Mouse (Mus musculus): ENCODE results near the gene Vti1b.

Vti1b gene

GRCm38 (mm10) chr12:79138999-79139398 is 33.5 kb downstream of the Vti1b start:
- in situ Hi-C loops (cut with MboI, MseI) = loop anchor here in 1 of 2 experiments (10.0 kb wide), 1 partner anchor 1654 kb away; no protein-coding TSS in a partner anchor

- in situ Hi-C loops (cut with MboI, MseI) = loop anchor here in 1 of 2 experiments (10.0 kb wide), 1 partner anchor 1652 kb away; no protein-coding TSS in a partner anchor
These were observed 35.5 kb downstream of the Vti1b start for GRCm38 (mm10) chr12:79136949-79137348.

DNA sequence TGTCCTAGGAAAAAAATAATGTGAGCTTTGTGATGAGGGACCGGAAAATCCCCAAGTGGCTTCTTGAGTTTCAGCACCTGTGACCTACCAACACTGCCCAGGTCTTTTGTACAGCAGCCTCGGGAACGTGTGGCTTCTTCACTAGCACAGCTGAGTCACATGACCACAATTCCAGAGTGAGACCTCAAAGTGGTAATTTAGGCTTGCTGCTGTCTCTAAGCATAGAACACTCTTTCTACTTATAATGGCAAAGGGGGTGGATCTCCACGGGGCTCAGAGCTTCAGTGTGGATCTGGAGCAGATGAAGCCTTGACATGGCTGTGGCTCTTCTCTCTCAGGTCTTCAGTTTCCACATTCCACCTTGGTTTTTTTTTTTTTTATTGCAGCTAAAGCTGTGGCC is 37.4 kb downstream of the Vti1b start:
- in situ Hi-C loops (cut with MboI, MseI) = loop anchor here in 1 of 2 experiments (10.0 kb wide), 1 partner anchor 1650 kb away; no protein-coding TSS in a partner anchor

- in situ Hi-C loops (cut with MboI, MseI) = loop anchor here in 1 of 2 experiments (10.0 kb wide), 1 partner anchor 1650 kb away; no protein-coding TSS in a partner anchor
These were observed 37.8 kb downstream of the Vti1b start for GRCm38 (mm10) chr12:79134676-79135075.

GRCm38 (mm10) chr12:79131706-79132460 is 40.6 kb downstream of the Vti1b start:
- in situ Hi-C loops (cut with MboI, MseI) = loop anchor here in 1 of 2 experiments (10.0 kb wide), 1 partner anchor 1647 kb away; no protein-coding TSS in a partner anchor

DNA sequence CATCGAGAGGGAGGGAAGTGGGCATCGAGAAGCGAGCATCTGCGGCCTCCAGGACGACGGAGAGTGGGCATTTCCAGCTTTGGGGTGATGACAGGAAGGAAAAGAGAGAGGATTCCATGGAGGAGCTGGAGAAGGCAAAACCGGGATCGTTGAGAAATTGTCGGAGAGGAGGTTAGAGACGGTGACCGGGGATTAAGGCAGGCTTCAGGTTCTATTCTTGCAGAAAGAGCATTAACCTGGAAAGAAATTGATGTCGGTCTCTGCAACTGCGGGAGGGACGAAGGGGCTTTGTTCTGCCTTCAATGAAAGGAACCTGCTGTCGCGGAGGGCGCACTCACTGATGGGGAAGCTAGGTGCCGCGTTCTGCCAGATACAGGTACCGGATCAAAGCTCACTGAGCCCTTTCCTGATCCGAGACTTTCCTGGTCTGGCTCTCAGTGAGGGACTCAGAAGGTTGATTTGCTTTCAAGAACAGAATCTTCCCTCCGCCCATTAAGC is 41.2 kb downstream of the Vti1b start:
- in situ Hi-C loops (cut with MboI, MseI) = loop anchor here in 1 of 2 experiments (10.0 kb wide), 1 partner anchor 1646 kb away; no protein-coding TSS in a partner anchor

- in situ Hi-C loops (cut with MboI, MseI) = loop anchor here in 1 of 2 experiments (10.0 kb wide), 1 partner anchor 1646 kb away; no protein-coding TSS in a partner anchor
These were observed 41.9 kb downstream of the Vti1b start, which contains the start of gene Arg2 for GRCm38 (mm10) chr12:79130299-79131177. Gene Arg2, plus strand, starts transcription at chr12:79130777.

- in situ Hi-C loops (cut with MboI, MseI) = no loop called here
These were observed 49.6 kb downstream of the Vti1b start for GRCm38 (mm10) chr12:79122820-79123219.

- in situ Hi-C loops (cut with MboI, MseI) = no loop called here
These were observed 53.5 kb downstream of the Vti1b start for GRCm38 (mm10) chr12:79118991-79119390.

Measured in T-helper 17 cell (primary cell).